Mouse (Mus musculus): ENCODE measurements at regions not wholly inside any gene's neighbourhood (a gene's known extent, or its start where the extent isn't known, plus 50 kb on each side); places are given as distances from the start of the nearest gene placed in this dataset.

DNA sequence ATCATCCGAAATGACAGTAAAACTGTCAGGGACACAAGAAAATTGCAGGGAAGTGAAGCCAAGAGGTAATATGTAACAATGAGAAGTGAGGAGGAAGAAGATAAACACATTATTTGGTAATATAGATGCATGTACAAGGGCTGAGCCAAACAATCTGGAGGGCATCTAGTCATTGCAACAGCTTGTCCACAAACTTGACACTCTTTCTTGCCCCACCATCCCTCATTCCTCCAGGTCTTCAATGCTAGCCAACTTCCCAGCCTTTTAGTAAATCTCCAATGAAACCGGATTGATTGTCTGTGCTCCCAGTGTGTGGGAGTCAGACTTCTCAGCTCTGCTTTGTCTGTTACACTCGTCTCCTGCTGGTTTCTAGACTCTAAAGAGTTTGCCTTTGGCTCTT is 172.3 kb upstream of the Gbe1 start:
- 68% methylated on average over 3 of the region's 3 CpGs for WGBS
- ATAC-seq (ENCODE audit: insufficient number of reproducible peaks, insufficient read depth, low FRiP score, low read depth) = no peak
- Histone ChIP-seq H3K36me3 (ENCODE audit: control insufficient read depth, insufficient read depth, low read length) (no peaks in the 10 kb centered on the region), H3K4me2 (replicated peaks; ENCODE audit: low read depth, low read length) (no peak overlapping the region), H3K9ac (replicated peaks; ENCODE audit: low read depth, low read length) (no peak overlapping the region), H3K9me3 (ENCODE audit: control insufficient read depth, low read depth, low read length) (no peaks in the 10 kb centered on the region), H3K4me1 (ENCODE audit: control insufficient read depth, insufficient read depth, low read length) (no peaks in the 10 kb centered on the region), H3K4me3 (ENCODE audit: low read depth, low read length) (no peak overlapping the region), H3K27ac (ENCODE audit: low read length) (no peak overlapping the region), H3K27me3 (ENCODE audit: control insufficient read depth, insufficient read depth, low read length) (no peaks in the 10 kb centered on the region)

DNA sequence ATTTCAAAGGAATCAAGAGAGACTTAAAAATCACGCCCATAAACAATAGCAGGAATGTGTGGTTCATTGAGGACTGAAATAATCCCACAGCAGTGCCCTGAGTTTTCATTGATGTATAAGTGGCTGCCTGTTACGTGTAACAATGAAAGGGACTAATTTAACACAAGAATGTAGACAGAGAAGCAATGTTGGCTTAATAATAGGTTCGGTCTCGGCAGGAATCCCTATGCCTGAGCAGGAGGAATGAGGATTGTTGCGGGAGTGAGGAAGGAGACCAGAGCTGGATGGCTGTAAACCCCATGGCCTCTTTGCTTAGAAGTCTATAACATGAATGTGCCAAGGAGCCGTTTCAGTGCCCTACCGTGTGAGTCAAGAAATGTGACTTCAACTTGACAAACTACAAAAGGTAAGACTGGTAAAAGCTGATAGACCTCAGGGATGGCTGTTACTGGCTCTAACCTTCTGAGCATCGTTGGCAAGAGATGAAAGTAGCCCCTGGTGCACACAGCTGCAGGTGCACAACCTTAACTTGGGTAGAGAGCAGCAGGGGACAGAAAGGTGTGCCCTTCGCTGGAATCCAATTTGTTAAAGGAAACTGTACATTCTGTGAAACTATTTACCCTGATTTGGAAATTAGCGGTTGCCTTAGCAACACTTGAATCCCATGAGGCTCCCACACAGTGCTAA is 165.9 kb upstream of the Gbe1 start:
- no peaks in the 10 kb centered on the region for H3K4me1 ChIP-seq (ENCODE audit: control insufficient read depth, insufficient read depth, low read length)
- no peaks in the 10 kb centered on the region for H3K36me3 ChIP-seq (ENCODE audit: control insufficient read depth, insufficient read depth, low read length)
- 76% methylated on average over 10 of the region's 10 CpGs for WGBS
- no peak overlapping the region for H3K27ac ChIP-seq (ENCODE audit: low read length)
- H3K4me2 ChIP-seq (replicated peaks; ENCODE audit: low read depth, low read length) = no peak overlapping the region
- no peak overlapping the region for H3K9ac ChIP-seq (replicated peaks; ENCODE audit: low read depth, low read length)
- H3K4me3 ChIP-seq (ENCODE audit: low read depth, low read length) = no peak overlapping the region
- no peaks in the 10 kb centered on the region for H3K9me3 ChIP-seq (ENCODE audit: control insufficient read depth, low read depth, low read length)
- ATAC-seq (ENCODE audit: insufficient number of reproducible peaks, insufficient read depth, low FRiP score, low read depth) = no peak
- no peaks in the 10 kb centered on the region for H3K27me3 ChIP-seq (ENCODE audit: control insufficient read depth, insufficient read depth, low read length)

DNA sequence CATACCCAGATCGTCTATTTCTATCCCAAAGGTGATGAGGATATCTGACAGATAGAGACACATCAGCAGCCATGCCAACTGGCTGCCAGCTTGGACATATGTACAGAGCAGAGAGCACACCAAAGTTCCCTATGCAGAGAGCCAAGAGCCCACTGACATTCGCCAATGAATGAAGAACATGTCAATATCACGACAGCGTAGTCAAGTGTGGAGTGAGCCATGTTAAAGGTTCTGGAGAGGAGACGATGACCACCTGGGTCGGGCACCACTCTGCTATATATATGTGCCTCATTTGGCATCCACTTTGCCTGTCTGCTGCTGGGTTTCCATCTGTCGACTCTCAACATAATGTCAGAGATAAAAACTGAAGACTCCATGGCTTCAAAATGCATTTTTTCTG is 159.2 kb upstream of the Gbe1 start:
- Histone ChIP-seq H3K9ac (replicated peaks; ENCODE audit: low read depth, low read length) (no peak overlapping the region), H3K9me3 (ENCODE audit: control insufficient read depth, low read depth, low read length) (no peaks in the 10 kb centered on the region), H3K36me3 (ENCODE audit: control insufficient read depth, insufficient read depth, low read length) (no peaks in the 10 kb centered on the region), H3K27ac (ENCODE audit: low read length) (no peak overlapping the region), H3K4me1 (ENCODE audit: control insufficient read depth, insufficient read depth, low read length) (no peaks in the 10 kb centered on the region), H3K27me3 (ENCODE audit: control insufficient read depth, insufficient read depth, low read length) (no peaks in the 10 kb centered on the region), H3K4me3 (ENCODE audit: low read depth, low read length) (no peak overlapping the region), H3K4me2 (replicated peaks; ENCODE audit: low read depth, low read length) (no peak overlapping the region)
- WGBS = 85% methylated on average over 7 of the region's 7 CpGs
- no peak for ATAC-seq (ENCODE audit: insufficient number of reproducible peaks, insufficient read depth, low FRiP score, low read depth)

DNA sequence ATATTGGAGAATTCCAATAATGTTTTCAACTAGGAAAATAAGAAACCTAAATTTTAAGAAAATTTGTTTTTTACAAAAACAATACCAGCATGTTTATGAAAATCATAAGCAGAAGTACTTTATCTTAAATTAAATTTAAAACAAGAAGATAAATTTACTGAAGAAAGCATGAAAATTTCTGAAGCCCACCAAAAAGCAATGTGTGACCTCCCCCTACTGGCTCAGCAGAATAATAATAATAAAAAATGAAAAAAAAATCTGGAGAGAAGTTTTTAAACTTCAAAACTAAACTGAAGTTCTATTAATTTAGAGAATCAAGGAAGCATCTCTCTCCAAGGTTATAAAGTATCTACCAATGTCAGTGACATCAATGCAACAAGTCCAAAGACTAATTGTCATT is 153.2 kb upstream of the Gbe1 start:
- no peaks in the 10 kb centered on the region for H3K4me1 ChIP-seq (ENCODE audit: control insufficient read depth, insufficient read depth, low read length)
- no peak overlapping the region for H3K4me2 ChIP-seq (replicated peaks; ENCODE audit: low read depth, low read length)
- H3K9me3 ChIP-seq (ENCODE audit: control insufficient read depth, low read depth, low read length) = no peaks in the 10 kb centered on the region
- no peaks in the 10 kb centered on the region for H3K27me3 ChIP-seq (ENCODE audit: control insufficient read depth, insufficient read depth, low read length)
- H3K36me3 ChIP-seq (ENCODE audit: control insufficient read depth, insufficient read depth, low read length) = no peaks in the 10 kb centered on the region
- no peak overlapping the region for H3K4me3 ChIP-seq (ENCODE audit: low read depth, low read length)
- no peak overlapping the region for H3K9ac ChIP-seq (replicated peaks; ENCODE audit: low read depth, low read length)
- H3K27ac ChIP-seq (ENCODE audit: low read length) = no peak overlapping the region
- no peak for ATAC-seq (ENCODE audit: insufficient number of reproducible peaks, insufficient read depth, low FRiP score, low read depth)

DNA sequence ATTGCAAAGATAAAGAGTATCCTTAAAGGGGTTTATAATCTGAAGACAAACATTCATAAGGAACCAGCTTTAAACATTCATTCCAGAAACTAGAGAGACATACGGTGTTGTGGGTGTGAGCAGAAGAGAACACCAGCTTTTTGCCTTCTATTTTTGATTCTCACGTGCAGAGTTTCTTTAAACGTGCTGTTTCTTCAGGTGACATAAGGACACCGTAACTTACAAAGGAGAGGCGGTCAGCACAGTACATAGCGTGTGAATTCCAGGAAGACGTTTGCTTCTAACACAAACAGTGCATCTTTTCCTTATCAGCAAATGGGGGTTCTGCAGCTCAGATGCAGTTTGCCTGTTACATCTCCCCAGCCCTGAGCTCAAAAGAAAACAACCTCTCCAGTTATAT is 138.6 kb upstream of the Gbe1 start:
- no peaks in the 10 kb centered on the region for H3K27me3 ChIP-seq (ENCODE audit: control insufficient read depth, insufficient read depth, low read length)
- 28% methylated on average over 7 of the region's 7 CpGs for WGBS
- no peaks in the 10 kb centered on the region for H3K4me1 ChIP-seq (ENCODE audit: control insufficient read depth, insufficient read depth, low read length)
- H3K9me3 ChIP-seq (ENCODE audit: control insufficient read depth, low read depth, low read length) = no peaks in the 10 kb centered on the region
- no peaks in the 10 kb centered on the region for H3K36me3 ChIP-seq (ENCODE audit: control insufficient read depth, insufficient read depth, low read length)
- no peak overlapping the region for H3K9ac ChIP-seq (replicated peaks; ENCODE audit: low read depth, low read length)
- no peak for ATAC-seq (ENCODE audit: insufficient number of reproducible peaks, insufficient read depth, low FRiP score, low read depth)
- no peak overlapping the region for H3K4me2 ChIP-seq (replicated peaks; ENCODE audit: low read depth, low read length)
- H3K4me3 ChIP-seq (ENCODE audit: low read depth, low read length) = no peak overlapping the region
- no peak overlapping the region for H3K27ac ChIP-seq (ENCODE audit: low read length)

DNA sequence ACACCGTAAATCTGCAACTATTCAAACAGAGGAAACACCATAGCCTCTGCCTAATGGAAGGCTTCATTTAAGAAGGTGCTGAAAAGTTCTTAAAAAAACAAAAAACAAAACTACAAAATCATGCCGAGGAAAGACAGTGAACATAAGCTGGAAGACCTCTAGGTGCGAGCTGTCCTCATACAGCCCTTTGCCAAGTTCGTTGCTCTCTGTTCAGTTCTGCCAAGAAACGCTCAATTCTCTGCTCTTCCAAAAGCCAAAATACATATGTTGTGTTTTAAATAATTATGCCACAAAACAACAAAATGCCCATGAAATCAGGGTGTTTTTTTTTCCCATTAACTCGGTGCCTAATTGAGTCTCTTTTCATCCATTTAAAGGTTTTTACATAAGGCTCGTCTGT is 134.8 kb upstream of the Gbe1 start:
- 68% methylated on average over 7 of the region's 7 CpGs for WGBS

DNA sequence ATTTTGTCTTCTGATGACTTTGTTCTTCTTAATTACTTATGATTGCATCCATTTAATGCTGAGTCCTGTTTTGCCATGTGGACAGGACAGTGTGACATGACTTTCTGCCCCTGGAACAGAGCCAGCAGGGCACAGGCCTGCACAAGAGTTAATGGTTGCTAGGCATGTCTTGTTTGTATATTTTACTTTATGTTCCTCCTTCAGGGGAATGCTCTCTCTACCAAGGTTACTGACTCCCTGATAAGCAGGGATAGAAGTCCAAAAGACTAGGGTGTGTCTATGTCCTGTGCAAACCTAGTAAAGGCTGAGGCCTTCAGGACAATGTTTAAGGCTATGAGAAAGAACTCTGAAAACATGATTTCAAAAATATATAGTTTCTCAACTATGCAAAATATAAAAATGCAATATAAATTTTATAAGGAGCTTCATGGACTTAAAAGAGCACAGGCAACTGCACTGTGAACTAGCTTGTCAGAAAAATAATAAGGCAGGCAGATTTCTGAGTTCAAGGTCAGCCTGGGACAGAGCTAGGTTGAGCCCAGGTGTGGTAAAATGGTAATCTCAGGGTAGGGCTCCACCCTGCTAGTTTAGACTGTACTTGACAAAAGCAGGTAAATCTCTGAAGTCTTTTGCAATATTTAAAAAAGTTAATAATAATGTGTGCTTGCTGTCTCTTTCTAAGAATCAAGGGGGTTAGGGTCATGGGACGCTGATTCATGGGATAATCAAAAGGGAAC is 99.7 kb upstream of the Gbe1 start:
- Histone ChIP-seq H3K4me1 (ENCODE audit: control insufficient read depth, insufficient read depth, low read length) (no peaks in the 10 kb centered on the region), H3K4me2 (replicated peaks; ENCODE audit: low read depth, low read length) (no peak overlapping the region), H3K36me3 (ENCODE audit: control insufficient read depth, insufficient read depth, low read length) (no peaks in the 10 kb centered on the region), H3K27ac (ENCODE audit: low read length) (no peak overlapping the region), H3K4me3 (ENCODE audit: low read depth, low read length) (no peak overlapping the region), H3K9me3 (ENCODE audit: control insufficient read depth, low read depth, low read length) (no peaks in the 10 kb centered on the region), H3K27me3 (ENCODE audit: control insufficient read depth, insufficient read depth, low read length) (no peaks in the 10 kb centered on the region), H3K9ac (replicated peaks; ENCODE audit: low read depth, low read length) (no peak overlapping the region)
- no peak for ATAC-seq (ENCODE audit: insufficient number of reproducible peaks, insufficient read depth, low FRiP score, low read depth)
- 52% methylated on average over 1 of the region's 1 CpGs for WGBS

More for the DNA sequence above, 134.8 kb upstream of the Gbe1 start:
- Histone ChIP-seq H3K9me3 (ENCODE audit: control insufficient read depth, low read depth, low read length) (no peaks in the 10 kb centered on the region), H3K27ac (ENCODE audit: low read length) (no peak overlapping the region), H3K4me2 (replicated peaks; ENCODE audit: low read depth, low read length) (no peak overlapping the region), H3K36me3 (ENCODE audit: control insufficient read depth, insufficient read depth, low read length) (no peaks in the 10 kb centered on the region), H3K27me3 (ENCODE audit: control insufficient read depth, insufficient read depth, low read length) (no peaks in the 10 kb centered on the region), H3K9ac (replicated peaks; ENCODE audit: low read depth, low read length) (no peak overlapping the region), H3K4me1 (ENCODE audit: control insufficient read depth, insufficient read depth, low read length) (no peaks in the 10 kb centered on the region), H3K4me3 (ENCODE audit: low read depth, low read length) (no peak overlapping the region)
- ATAC-seq (ENCODE audit: insufficient number of reproducible peaks, insufficient read depth, low FRiP score, low read depth) = no peak

DNA sequence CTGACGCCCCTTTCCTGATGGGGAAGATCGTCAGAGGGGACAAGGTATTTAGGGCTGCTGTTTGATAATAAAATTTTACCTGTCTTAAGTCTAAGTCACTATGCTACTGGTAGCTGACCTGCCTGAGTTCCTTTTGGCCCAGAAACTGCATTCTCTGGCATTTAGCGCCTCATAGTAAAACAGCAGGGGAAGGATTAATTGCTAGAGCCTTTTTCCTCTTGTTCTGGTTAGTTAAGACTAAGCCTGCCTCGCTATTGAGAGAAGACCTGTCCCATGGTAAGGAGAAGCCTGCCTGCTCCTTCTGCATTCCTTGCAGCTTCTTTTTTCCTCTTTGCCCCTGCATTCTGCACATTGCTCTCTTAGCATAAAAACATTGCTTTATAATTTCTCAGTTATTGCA is 98.9 kb upstream of the Gbe1 start:
- no peaks in the 10 kb centered on the region for H3K36me3 ChIP-seq (ENCODE audit: control insufficient read depth, insufficient read depth, low read length)
- H3K4me3 ChIP-seq (ENCODE audit: low read depth, low read length) = no peak overlapping the region
- H3K27ac ChIP-seq (ENCODE audit: low read length) = no peak overlapping the region
- H3K9me3 ChIP-seq (ENCODE audit: control insufficient read depth, low read depth, low read length) = no peaks in the 10 kb centered on the region
- WGBS = 13% methylated on average over 4 of the region's 4 CpGs
- H3K27me3 ChIP-seq (ENCODE audit: control insufficient read depth, insufficient read depth, low read length) = no peaks in the 10 kb centered on the region
- no peak for ATAC-seq (ENCODE audit: insufficient number of reproducible peaks, insufficient read depth, low FRiP score, low read depth)
- H3K4me1 ChIP-seq (ENCODE audit: control insufficient read depth, insufficient read depth, low read length) = no peaks in the 10 kb centered on the region
- no peak overlapping the region for H3K4me2 ChIP-seq (replicated peaks; ENCODE audit: low read depth, low read length)
- H3K9ac ChIP-seq (replicated peaks; ENCODE audit: low read depth, low read length) = no peak overlapping the region
